Mouse (Mus musculus): ENCODE data around the gene Mrpl23.

Gene Mrpl23

DNA sequence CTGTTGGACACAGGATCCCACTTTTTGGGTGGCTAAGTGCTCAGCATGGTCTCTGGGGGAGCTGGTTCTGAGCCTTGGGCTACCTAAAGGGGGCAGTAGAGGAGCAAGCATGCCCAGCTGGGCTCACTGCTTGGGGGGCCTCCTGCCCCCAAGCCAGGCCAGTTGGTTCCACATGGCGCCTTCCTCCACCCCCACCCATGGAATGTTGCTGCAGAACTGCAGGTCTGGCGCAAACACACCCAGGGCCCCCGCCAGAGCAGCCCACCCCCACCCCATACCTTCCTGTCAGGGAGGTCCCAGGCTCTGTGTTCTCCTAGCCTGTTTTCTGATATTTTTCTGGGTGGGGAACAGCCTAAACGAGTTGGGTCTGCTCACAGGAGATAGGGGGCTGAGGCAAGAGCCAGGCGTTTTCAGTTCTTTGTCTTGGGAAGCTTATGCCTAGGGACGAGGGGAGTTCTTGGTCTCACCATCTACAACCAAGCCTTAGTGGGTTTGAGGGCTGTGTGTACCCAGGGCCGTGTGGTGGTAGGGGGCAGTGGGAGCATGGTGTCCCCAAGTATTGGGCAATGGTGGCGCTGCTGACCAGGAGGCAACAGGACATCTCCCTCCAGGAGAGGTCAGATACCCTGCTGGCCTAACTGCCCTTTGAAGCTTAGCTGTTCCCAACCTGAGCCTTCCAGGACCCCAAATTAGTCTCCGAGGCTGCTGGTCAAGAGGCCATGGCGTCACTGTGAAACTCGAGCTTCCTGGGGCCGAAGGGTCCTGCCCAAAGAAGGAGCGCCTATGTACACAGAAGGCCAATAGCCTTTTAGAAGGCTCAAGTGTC, 20.3 kb downstream of the Mrpl23 start:
- no peak for DNase-seq (ENCODE audit: low spot score)

DNA sequence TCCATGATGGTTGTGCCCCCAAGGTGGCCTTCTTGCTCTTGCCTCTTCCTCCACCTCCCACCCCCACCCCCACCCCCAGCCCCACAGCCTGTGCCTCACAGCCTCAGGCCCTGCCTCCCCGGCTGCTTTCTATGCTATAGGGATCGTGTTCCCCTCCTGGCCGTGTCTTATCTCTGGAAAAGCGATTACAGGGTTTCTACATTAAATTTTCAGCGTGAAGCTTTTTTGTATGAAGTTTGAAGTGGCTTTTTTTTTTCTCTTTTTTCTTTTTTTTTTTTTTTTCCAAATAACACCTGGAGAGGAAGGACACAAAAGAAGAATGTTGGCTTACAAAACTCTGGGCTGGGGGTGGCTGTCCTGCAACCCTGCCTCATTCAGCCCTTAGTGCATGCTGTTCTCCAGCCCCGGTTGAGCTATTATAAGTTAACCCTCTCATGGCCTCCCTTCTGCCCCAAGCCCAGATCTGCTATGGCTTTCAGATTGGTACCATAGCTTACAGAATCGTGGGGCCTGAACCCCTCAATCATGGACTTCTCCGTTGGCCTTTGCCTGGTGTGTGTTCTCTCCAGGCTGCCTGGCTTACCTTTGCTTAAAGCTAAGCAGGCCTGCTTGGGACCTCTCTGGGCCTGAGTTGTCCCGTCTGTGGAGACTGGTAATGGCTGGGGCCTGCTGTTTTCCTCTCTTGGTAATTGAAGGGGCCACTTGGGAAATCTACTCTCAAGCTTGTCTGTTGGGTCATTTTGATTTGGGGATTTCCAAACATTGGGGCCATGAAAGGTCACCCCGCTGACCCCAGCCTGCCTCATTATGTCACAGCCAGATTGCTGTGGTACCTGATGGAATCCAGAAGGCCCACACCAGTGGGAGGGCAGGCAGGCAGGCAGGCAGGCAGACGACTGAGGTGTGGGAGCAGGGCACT, 21.2 kb downstream of the Mrpl23 start:
- DNase-seq (ENCODE audit: low spot score): no peak

DNA sequence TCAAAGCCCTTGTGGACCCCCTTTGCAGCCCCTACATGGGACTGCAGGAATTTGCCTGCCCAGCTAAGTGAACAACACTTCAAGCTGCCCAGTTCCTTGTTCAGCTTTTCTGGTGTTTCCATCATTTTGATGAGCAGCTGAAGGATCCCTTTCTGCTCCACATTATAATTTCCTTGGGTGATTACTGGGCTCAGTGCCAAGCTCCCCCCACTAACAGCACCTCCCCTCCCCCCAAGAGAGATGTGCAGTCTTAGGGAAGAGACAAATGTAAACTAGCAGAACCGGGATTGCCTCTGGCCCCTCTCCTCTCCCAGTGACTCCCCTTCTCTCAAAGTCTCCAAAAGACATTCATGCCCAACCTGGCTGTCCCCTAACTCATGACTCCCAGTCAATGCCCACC, 22.1 kb downstream of the Mrpl23 start:
- DNase-seq (ENCODE audit: low spot score): no peak

DNA sequence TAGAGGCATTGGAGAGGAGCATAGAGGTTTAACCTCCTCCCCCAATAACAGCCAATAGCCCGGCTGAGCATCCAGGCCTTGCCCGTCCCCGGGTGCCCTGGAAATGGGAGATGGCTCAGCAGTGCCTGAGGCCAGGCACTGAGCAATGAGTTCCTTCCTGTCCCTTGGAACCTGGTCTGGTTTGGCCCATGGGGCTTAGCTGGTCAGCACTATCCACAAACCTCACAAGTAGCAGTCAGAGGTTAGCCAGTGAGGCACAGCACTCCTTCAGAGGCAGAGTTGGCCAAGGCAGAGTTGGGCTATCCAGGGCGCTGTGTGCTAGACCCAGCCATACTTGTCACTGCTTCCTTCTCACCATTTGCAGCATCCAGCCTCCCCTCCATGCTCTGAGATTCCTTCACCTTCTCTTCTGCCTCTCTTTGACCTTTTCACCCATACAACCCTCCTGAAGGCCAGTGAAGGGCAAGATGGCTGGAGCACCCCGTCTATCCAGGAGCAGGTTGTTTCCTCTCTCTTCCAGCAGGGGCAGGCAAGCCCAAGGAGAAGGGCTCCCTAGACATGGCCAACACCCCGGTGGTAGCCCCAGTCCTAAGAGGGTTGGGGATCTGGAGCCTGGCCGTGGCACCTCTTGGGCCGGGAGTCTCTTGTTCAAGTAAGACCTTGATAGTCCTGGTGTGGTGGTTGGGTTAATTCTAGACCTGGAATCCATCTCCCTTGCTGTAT, 23.0 kb downstream of the Mrpl23 start:
- DNase-seq (ENCODE audit: low spot score): no peak

DNA sequence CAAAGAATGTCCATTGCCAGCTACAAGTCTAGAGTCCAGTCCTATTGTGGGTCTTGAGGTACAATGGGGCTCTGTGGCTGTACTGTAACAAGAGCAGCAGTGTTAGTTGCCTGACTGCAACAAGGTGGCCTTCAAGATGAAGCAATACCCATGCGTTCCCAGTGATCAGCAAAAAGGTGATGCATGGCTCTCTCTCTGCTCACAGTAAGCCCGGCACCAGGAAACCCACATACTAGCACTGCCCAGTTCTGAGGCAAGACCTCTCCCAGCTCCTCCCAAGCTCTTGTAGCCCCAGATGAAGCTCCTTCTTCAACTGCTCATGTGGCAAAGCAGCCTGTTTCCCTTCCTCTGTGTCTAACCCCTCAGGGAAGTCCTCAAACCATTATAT, 23.6 kb downstream of the Mrpl23 start:
- DNase-seq (ENCODE audit: low spot score): no peak

DNA sequence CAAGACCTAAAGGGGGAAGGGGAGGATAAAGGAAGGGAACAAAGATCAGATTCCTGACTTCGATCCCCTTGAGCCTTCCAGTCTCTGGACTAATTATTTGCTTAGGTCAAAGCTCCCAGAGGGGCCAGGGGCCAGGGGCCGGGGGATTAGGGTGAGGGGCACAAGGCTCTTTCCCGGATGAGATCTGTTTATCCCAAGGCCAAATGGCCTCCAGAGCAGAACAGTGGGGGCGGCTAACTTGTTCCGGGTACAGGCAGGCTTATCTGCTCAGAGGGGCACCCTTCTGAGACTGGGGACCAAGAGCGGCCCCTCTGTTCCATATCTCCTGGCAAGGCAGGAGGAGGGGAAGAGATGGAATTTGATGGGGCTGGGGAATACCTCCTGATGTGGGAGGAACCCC, 25.2 kb downstream of the Mrpl23 start:
- no peak for DNase-seq (ENCODE audit: low spot score)

DNA sequence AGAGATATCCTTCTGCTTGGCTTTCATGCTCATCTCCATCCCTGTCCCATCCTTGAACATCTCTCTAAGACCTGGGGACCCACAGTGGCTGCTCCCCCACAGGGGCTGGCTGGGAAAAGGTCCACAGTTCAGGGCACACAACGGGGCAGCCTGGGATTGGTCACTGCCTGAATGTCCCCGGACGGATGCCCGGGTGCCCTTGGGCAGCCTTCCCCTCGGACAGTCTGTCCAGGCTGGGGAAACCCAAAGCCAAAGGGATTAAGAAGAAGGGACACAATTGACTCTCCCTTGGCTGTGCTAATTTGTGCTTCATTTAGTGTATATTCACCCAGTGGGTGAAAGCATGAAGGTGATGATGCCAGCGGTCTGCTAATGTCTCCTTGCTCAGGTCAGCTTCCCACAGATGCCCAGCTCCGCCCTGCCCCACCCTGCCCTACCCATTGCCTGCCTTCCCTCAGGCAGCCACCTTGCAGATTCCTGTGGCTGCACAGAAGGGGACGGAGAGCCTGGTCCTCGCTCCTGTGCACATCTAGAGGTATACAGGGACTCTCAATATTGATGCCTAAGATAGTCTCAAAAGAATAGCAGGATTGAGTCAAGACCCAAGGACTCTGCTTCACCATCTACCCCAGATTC, 26.1 kb downstream of the Mrpl23 start:
- no peak for DNase-seq (ENCODE audit: low spot score)

DNA sequence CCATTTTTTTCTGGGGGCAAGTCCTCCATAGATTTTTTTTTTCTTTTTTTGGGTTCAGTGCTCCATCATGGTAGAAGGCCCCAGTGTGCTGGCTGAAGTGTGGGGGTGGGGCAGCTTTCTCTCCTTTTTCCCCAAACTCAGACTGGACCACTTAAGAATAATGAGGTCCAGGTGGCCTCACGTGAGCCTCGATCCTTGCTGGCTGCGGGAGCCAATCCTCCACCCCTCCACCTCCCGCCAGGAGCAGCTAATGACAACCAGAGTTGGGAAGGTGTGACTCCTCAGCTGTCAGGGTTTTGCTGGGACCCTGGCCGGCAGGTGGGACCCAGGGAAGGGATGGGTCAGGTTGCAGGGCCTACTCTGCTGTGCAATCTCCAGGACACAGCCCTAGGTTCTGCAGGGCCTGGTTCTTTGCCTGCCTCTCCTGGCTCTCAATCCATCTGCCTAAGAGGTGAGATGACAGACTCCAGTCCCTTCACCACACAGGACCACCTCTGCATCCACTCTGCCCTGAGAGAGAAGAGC, 27.2 kb downstream of the Mrpl23 start:
- no peak for DNase-seq (ENCODE audit: low spot score)

DNA sequence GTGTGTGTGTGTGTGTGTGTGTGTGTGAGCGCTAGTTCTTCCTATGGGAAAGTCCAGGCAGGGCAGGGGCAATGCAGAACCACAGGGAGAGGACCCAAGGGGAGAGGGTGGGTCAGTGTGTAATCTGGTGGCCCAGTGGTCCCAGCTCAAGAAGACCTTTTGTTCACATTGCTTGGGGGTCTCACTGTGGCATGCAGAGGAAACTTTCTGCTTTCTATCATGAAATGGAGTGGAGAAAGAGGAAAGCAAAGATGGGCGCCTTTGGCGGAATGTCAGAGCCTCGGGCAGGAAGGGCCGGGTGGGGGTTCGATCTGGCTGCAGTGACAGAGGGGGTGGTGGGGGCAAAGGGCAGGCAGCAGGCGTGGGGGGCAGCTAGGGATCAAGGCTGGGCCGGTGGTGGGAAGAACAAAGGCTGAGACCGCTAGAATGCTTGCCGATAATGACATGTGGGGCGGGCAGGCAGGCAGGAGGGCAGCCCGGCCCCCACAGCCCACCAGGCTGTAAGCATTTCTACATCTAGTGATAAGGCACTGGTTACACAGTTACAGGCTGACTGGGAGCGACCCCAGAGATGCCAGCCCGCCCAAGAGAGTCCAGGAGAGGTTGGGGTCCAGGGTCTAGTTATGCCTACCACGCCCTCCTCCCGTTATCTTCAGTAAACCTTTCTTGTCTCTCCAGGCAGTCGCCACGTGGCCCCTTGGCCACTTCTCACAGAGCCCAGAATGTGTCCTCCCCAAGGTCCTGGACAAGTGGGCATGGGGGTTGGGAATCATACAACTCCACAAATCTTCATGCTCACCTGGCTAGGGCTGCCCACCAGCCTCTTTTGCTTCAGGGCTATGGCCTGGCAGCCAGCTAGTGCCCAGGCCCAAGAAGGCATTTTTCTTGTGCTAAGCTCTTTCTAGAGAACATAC, 28.7 kb downstream of the Mrpl23 start:
- DNase-seq (ENCODE audit: low spot score): no peak

DNA sequence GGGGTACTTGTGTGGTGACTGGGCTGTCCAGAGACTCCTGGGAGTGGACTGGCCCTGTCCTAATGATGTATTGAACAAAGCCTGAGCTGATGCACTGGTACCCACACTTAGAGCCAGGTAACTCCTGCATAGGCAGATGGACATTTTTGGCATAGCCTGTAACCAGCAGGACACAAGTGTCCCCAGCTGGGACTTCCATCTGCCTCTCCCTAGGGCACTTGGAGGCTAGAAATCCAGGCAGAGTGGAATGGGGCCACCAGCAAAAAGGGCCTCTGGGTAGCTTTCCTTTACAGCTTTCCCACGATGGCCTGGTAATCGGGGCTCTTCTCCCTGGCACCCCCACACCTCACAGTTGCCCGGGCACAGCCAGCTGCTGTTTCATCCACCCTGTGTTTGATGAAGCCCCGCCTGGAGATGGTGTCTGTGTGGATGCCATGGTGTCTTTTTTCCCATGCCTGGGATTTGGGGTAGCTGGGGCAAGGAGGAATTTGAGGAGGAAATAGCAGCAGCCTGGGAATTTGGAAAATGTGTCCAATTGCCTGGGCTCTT, 29.4 kb downstream of the Mrpl23 start:
- DNase-seq (ENCODE audit: low spot score): no peak

DNA sequence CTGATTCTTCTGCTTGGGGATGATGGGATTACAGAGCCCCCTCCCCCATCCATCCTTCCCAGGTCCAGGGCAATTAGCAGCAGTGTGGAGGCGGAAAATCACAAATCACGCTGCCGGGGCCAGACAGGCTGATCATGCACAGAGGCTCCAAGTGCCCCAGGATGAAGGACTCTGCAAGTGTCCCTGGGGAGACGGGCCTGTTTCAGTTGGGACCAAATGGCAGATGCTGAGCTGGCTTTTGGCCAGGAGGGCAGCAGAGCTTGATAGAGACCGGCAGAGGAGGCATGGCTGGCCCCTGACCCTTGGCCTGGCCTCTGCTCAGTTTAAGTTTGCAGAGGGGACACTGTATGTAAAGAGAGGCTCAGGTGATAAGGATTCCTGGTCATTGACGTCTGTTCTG, 30.7 kb downstream of the Mrpl23 start:
- no peak for DNase-seq (ENCODE audit: low spot score)

DNA sequence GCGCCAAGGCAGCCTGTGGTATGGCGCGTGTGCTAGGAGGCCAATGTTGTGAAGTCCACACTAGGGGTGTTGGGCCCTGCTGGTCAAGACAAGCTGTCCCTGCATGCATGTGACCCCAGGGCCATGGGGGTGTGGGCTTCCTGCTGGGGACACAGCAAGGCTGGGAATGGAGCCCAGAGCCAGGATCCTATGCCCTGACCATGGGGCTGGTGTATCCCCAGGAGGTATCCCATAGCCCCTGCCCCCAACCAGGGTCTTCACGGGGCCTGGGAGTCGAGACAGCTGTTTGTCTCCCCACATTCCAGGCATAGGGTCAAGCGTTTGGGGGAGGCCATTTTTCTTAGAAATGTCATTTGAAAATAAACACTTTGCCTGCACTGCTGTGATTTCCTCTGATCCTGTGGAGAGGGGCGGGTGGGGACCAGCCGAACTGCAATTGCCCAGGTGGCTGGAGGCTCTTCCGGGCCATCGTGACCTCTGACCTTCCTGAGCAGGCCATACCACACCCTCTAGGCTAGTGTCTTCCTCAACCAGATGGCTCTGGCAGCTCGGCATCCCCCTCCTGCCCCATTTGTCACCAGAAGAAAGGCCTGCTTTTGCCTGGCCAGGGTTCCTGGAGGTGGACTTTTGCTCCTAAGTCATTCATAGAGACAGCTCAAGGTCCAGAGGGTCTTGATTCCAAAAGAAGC, 32.6 kb downstream of the Mrpl23 start:
- no peak for DNase-seq (ENCODE audit: low spot score)

DNA sequence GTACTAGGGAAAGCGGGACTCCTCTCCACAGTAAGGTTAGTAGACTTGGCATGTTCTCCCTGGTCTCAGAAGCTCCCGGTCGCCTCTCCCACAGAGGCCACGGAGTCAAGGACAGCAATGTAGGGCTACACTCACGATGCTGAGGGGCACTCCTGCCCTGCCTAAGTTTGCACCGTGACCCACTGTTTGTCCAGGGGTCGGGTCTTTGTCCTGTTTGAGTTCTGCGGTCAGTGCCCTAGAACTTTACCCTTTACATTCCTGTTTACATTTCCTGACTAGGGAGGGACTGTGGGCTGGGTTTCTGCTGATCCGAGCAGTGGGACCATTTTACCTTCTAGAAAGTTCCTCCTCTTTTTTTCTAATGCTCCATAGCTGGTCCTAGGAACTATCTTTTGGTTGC, 34.0 kb downstream of the Mrpl23 start:
- no peak for DNase-seq (ENCODE audit: low spot score)

DNA sequence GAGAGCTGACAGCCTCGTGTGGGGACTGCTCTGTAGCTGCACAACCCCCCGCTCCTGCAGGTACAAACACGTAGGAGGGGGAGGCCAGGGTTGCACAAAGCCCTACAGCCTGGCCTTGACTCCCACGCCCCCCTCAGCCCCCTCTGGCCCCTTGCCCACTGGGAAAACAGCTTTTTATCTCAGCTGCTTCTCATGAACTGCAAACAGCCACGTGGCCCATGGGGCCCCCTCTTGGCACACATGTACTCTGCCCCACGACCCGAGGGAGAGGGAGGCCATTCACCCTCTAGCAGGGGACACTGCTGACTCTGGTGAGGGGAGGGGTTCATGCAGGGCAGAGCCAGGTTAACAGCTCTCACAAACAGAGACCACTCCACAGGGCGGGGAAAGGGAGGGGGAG, 36.5 kb downstream of the Mrpl23 start:
- no peak for DNase-seq (ENCODE audit: low spot score)

DNA sequence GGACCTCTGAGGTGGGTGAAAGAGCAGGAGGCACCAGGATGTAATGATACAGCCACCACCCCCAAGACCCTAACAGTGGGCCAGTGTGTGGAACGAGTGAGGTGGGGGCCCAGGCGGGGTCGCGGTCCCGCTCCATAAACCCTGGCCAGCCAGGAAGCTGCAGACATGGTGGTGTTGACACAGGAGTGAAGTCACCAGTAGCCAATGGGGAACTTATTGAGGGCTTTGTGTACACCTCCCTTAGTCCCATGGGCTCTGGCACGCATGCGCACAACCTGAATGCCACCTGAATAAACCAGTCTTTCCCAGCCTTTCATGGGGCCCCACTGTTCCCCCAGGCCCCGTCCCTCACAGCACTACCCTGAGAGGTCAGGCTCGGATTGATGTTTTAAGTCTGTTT, 38.1 kb downstream of the Mrpl23 start:
- DNase-seq (ENCODE audit: low spot score): no peak

DNA sequence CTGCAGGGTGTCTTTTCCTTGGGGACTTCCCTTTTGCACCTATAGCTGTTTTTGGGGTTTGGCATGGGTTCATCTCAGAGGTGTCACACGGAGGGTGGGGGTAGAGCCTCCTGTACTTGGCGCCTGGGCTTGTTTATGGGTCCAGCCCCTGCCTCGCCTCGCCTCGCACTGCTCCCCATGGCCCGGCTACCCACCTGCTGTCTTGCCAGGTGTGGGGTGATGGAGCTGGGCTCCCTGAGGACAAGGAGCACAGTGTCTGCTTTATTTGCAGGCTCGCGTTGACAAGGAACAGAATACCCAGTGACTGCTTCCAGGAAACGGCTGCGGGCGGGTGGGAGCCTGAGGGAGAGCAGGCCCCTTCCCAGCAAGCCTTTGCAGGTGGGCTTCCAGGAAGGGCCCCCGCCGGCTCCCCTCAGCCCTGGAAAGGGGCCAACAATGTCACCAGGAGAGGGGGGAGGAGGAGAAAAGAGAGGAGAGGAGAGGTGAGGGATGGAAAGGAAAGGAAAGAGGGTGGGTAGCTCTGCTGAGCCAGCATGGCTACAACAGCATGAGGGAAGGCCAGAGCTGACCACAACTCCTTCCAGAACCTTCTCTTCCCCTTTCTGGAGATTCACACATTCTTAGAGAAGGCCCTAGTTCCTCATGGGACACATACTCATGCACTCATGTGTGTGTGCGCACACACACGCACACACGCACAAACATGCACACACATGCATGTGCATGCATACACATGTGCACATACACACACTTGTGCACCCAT, 39.2 kb downstream of the Mrpl23 start:
- DNase-seq (ENCODE audit: low spot score): no peak

DNA sequence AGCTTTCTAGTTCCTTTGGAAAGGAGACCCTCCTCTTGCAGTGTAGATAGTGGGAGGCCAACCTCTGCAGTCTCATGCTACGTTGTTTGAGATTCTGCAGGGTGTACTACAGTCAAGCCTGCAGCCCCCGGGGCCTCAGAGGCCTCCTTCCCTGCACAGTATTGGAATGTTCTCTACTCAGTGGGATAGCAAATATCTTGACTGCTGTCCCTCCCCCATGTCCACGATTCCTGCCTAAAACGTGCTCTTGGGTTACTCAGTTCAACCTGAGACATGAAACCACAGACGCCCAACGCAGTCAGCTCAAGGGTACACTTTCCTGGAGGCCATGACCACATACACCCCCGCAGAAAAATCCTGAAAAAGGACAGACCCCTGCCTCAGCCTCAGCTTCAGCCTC, 39.9 kb downstream of the Mrpl23 start:
- no peak for DNase-seq (ENCODE audit: low spot score)

DNA sequence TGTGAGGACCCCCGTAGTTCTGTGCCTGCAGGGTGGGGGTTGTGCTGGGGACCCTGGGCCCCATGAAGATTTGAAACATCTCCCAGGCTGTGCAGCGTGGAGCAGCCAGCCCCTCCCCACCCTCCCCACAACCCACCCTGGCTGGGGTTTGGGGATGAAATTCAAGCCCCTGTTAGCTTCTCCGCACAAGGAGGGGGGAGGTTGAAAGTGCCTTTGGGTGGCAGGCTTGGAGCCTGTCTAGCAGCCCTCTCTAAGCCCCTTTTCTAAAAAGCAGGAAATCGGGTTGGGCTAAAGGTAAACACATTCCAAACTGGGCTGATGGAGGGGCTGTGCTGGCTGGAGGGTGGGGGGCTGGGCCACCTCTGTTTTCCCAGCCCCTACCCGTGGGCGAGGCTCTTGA, 40.5 kb downstream of the Mrpl23 start:
- no peak for DNase-seq (ENCODE audit: low spot score)

DNA sequence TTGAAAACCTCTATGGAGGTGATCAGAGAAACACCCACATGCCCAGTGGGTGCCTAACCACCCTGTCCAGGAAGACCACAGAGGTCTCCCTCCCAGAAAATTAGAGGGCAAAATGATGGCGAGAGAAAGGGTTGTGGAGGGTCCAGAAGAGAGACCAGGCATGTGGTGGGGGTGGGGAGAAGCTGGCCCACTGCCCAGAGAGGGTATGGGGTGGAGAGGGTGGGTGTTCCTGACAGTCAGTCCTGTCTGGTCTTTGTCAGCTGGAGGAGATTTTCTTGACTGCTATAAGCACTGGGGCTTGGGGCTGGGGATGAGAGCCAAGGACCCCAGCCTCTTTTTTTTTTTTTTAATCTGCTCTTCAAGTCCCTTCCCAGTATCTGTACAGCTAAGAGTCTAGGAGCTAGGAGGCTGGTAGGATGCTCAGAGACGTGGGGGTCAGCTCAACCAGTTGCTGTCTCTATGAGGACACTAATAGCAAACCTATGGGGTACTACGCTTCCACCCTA, 41.7 kb downstream of the Mrpl23 start:
- DNase-seq (ENCODE audit: low spot score): no peak

All from adipocyte (in vitro differentiated cells).